Mouse (Mus musculus): Measurements from ENCODE around the gene Kmt2a.
"Not testable (repeated sequence)": the region's sequence is repeated elsewhere in the genome, so short reads cannot be mapped to it uniquely, and the experiment has no call there.

The Kmt2a gene

DNA sequence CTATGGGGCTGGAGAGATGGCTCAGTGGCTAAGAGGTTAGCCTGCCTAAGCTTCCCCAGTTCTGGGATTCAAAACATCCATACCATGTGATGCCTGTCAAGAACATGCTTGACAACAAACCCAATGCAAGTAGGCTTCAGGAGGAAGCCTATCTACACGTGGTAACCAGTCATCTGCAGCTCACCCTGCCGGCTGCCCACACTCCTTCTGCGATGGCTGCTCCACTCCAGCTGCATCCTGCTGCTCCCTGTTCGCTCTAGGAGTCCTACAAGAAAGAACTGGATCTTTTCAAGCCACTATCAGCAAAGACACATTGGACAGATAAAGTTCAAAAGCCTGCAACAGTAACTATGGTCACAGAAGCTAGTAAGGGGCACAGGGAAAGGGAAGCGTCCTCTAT is 63.6 kb downstream of the Kmt2a start:
- DNase-seq (ENCODE audit: low spot score), result no peak

DNA sequence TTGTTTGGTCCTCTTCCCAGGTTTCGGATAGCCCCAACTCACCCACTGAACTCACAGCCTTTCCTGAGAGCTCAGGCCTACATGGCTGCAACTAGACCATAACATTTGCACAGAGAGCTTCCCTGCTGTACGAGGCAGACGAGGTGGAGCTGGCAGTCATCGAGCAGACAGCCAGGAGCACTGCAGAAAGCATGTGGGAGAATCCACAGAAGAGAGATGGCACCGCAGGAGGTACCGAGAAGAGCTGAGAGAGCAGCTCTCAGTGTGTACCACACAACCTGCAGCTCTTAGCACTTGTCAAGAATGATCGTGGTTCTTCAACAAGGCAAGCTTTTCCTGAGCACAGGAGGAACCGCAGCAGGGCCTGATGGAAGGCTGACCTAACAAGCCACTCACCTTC is 66.9 kb downstream of the Kmt2a start:
- DNase-seq (ENCODE audit: low spot score), result no peak

- DNase-seq (ENCODE audit: low spot score), result no peak
These were observed 70.8 kb downstream of the Kmt2a start for GRCm38 (mm10) chr9:44810316-44810715.

DNA sequence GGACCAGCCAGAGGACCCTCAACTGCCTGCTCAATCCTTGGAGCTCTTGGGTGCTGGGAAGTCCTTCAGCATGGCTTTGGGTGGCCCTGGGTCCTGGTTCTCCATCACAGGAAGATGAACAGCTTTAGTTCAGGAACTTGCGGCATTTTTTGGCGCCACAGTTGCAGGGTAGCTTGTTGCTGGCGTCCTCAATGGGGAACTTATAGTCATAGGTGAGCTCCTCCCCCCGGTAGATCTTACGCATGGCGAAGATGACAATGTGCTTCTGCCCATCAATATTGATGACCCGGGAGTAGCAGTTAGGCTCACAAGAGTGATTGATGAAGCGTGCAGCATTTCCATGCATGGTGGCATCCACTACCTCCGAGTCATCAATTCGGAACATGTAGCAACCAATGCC is 73.3 kb downstream of the Kmt2a start:
- no peak for DNase-seq (ENCODE audit: low spot score)

DNA sequence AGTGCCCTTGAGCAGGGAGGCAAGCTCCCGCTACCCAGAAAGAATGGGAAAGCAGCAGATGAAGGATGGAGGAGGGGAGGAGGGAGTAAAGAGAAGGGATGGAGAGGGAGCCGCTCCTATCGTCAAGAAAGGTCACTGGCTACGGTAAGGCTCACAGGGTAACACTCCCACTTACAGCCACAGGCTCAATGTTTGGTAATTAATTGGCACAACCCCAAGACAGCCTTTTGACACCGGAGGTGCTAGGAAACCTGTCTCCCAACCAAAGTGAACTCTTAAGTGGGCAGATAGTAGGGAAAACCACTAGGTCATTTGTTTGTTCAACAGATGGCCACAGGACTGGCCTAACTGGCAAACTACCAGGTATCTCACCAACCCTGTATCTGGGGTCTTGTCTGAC is 74.0 kb downstream of the Kmt2a start:
- no peak for DNase-seq (ENCODE audit: low spot score)

GRCm38 (mm10) chr9:44805536-44805935 is 75.6 kb downstream of the Kmt2a start:
- no peak for DNase-seq (ENCODE audit: low spot score)

- DNase-seq (ENCODE audit: low spot score), result no peak
These were observed 76.4 kb downstream of the Kmt2a start for GRCm38 (mm10) chr9:44804678-44805077.

DNA sequence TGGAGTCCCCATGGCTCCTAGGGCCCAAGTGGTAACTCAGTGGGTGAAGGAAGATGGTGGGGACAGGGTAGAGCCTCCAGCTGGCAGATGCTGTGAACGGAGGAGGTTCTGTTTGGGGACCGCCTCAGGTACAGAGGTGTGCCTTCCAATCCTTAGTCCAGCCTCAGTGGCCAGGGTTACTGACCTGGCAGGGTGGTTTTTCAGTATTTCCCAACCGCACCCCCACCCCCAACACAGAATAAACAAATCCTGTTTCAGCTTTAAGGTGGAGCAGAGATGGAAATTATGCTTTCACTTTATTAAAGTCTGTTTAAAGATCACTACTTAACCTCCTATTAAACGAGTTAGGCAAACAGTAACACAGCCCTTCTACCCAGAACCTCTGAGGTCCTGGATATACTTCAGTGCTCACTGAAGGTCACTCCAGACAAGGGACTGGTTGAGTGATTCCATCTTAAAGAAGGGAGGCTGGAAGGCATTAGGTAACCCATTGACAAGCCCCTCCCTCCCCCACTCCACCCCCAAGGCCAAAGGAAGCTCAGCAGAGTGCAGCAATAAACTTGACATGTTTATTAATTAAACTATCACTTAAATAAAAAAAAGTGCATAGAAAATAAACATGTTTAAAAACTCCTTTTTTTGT is 78.2 kb downstream of the Kmt2a start, which contains the start of gene Ttc36:
Gene Ttc36, minus strand, starts transcription at position 265 of the 643 bp plus-strand sequence.
- no peak for DNase-seq (ENCODE audit: low spot score)

- no peak for DNase-seq (ENCODE audit: low spot score)
These were observed 79.4 kb downstream of the Kmt2a start for GRCm38 (mm10) chr9:44801669-44802068.

GRCm38 (mm10) chr9:44799958-44800324 is 81.2 kb downstream of the Kmt2a start:
- no peak for DNase-seq (ENCODE audit: low spot score)

DNA sequence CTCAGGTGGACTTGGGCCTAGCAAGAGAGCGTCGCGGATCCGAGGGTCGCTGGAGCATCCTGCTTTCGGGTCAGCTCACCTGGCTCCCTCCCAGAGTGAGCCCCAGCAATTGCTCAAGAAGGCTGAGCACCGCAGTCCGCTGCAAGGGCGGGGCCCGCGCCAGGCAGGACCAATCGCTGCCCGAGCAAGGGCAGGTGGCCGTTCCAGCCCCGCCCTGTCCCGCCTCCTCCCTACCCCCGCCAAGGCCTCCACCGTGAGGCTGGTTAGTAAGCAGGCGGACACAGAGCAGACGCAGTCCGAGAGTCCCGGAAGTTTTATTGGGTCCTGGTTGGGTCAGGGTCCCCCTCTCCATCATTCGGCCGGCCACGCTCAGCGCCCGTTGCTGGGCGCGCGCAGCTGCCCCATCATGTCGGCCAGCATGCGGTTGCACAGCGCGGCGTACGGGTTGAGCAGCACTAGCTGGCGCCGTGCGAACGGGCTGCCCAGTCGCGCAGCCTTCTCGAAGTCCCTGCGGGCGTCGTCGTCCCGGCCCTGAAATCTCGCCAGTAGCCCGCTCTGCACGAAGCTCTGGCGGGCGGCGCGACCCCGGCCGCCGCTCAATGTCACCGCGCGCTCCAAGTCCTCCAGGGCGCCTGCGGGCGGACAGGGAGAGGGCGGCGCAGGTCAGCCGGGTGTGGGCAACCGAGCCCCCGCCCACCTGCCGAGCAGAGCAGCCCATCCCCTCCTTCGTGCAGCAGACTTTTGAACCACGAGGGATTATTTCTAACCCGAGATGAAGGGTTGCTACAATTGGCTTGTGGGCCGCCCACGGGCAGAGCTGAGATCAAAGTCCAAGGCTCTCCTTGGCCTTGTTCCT is 81.8 kb downstream of the Kmt2a start, which contains the start of gene Tmem25:
Gene Tmem25, minus strand, starts transcription at position 206 of the 856 bp plus-strand sequence.
- DNase-seq (ENCODE audit: low spot score), result peak; percentile 76

DNA sequence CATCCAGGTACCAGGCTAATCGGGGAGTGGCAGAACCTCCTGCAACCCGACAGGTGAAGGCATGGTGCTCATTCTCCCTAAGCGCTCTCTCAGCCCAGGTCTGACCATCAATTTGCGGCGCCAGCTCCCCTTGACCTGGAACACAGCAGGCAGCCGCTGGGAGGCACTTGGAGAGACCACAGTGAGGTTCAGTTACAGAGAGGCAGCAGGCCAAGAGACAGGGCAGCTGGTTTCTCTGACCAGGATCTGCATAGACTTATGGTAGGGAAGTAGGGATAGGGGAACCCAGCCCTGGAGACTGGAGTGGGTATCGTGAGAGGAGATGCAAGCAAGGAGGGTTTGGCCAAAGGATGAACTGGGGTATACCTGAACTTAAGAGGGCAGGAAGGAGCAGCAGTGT is 82.8 kb downstream of the Kmt2a start:
- no peak for DNase-seq (ENCODE audit: low spot score)

- no peak for DNase-seq (ENCODE audit: low spot score)
These were observed 88.3 kb downstream of the Kmt2a start for GRCm38 (mm10) chr9:44792842-44793241.

- peak; percentile 85 for DNase-seq (ENCODE audit: low spot score)
These were observed 108.1 kb downstream of the Kmt2a start for GRCm38 (mm10) chr9:44772750-44773651.

- no peak for DNase-seq (ENCODE audit: low spot score)
These were observed 108.7 kb downstream of the Kmt2a start for GRCm38 (mm10) chr9:44772392-44772749.

GRCm38 (mm10) chr9:44771376-44771775 is 109.7 kb downstream of the Kmt2a start:
- no peak for DNase-seq (ENCODE audit: low spot score)

GRCm38 (mm10) chr9:44768029-44768394 is 113.1 kb downstream of the Kmt2a start:
- not testable (repeated sequence) for DNase-seq (ENCODE audit: low spot score)

GRCm38 (mm10) chr9:44767101-44768028 is 113.7 kb downstream of the Kmt2a start, which contains the start of the genes Arcn1 and Ift46:
Gene Arcn1, minus strand, starts transcription at chr9:44767845.
Gene Ift46, plus strand, starts transcription at chr9:44767908.
- peak; percentile 74 for DNase-seq (ENCODE audit: low spot score)

- no peak for DNase-seq (ENCODE audit: low spot score)
These were observed 120.2 kb downstream of the Kmt2a start for GRCm38 (mm10) chr9:44760873-44761272.

Measured in urinary bladder, postnatal 25 days (tissue).